Mouse (Mus musculus): ENCODE measurements around the gene Tex22.

Tex22 gene

DNA sequence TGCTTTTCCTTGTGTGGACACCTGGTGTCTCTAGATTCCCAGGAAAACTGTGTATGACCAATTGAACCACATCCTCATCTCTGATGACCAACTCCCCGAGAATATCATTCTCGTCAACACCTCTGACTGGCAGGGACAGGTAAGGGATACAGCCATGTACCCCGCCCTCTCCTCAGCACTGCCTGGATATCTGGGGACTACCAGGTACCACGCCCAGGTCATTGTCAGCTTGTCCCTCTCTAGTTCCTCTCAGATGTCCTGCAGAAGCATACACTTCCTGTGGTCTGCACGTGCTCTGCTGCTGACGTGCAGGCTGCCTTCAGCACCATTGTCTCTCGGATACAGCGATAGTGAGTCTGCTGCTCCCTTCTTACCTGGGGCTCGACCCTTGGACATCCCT lies 12.7 kb upstream of the Tex22 start:
- no peak for DNase-seq

DNA sequence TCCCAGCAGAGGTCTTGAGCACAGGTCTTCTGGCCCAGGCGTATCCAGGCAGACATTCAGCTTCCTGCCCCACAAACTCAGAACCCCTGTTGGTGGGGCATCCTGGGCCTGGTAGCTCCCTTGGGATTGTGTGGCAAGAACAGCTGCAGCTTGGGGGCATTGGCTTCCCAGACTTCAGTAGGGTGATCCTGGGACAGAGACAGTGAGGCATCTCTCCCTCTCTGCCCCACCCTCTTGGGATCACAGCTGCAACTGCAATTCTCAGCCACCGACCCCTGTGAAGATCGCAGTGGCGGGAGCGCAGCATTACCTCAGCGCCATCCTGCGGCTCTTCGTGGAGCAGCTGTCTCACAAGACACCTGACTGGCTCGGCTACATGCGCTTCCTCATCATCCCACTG lies 12.1 kb upstream of the Tex22 start:
- DNase-seq = no peak

DNA sequence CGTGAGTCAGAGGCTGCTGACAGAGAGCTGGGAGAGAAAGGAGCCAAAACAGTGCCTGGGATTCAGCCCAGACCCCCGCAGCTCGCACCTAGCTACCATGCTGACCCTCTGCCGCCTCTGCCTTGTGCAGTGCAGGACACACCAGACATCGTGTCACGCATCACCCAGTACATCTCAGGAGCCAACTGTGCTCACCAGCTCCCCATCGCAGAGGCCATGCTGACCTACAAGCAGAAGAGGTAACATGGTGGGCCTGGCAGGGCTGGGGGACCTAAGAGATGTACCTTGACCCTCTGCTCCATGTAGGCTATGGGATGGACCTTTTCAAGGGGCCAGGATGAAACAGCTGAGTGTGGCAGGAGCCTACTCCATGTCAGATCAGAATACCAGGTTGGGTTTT lies 10.6 kb upstream of the Tex22 start:
- DNase-seq = no peak

DNA sequence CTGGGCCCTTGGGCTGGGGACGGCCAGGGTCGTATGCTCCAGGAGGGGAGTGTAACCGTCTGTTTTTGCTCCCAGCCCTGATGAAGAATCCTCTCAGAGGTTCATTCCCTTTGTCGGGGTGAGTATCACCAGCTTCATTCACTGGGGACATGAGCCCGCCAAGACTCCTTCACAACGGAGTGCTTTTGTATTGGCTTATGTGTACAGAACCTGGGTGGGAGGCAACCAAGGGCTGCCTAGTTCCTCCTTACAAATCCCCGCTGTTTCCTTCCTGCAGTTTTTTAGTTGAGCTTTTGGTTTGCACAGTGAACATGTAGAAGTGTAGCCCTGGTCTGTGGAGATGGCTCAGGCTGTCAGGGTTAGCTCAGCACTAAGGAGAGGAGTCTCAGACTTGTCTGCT lies 6.3 kb upstream of the Tex22 start:
- no peak for DNase-seq

DNA sequence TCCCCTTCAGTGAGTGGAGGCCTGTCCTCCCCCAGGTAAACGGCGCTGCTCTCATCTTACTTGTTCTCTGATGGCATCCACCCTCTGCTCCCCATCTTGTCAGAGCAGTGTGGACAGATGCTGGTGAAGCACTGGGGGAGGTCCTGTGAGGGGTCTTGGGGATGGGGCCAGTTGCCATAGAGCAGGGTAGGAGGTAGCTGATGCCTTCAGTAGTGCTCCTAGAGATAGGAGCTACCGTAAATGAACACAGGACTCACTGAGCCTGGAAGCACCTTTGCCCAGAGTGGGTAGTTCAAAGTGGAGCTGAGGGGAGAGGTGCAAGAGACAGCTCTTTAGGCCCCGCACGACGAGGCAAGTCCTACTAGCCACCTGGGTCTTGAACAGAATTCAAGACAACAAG lies 4.9 kb upstream of the Tex22 start:
- no peak for DNase-seq

DNA sequence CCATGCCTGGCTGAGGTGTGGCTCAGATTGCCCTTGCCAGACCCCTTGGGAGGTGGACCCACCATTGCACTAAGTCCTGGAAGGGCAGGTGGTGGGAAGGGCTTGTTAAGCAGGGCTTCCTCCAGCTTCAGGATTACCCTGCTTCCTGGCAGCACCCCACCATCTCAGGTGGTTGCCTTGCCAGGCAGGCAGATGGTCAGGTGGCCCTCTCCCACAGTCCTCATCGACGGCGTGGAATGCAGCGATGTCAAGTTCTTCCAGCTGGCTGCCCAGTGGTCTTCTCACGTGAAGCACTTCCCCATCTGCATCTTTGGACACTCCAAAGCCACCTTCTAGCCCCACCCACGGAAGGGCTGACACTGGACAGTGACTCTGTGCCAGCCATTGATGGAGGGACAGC lies 3.0 kb upstream of the Tex22 start:
- DNase-seq = no peak

DNA sequence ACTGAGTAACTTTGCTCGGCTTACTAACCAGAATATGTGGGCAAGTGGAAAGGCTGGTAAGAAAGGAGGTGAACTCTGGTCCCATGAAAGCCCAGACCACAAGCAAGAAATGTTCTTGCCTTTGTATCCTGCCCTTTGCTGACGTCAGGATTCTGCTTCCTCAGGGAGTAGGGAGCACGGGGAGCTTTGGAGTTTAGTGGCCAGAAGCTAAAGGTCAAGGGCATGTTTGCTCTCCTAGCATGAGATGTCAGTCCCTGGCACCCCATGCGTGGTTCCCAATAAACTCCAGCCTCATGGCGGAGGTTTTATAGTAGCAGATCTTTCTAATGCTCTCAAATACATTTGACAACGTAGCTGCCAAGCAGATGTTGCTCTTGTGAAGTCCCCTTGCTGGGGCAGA lies 2.5 kb upstream of the Tex22 start:
- no peak for DNase-seq

DNA sequence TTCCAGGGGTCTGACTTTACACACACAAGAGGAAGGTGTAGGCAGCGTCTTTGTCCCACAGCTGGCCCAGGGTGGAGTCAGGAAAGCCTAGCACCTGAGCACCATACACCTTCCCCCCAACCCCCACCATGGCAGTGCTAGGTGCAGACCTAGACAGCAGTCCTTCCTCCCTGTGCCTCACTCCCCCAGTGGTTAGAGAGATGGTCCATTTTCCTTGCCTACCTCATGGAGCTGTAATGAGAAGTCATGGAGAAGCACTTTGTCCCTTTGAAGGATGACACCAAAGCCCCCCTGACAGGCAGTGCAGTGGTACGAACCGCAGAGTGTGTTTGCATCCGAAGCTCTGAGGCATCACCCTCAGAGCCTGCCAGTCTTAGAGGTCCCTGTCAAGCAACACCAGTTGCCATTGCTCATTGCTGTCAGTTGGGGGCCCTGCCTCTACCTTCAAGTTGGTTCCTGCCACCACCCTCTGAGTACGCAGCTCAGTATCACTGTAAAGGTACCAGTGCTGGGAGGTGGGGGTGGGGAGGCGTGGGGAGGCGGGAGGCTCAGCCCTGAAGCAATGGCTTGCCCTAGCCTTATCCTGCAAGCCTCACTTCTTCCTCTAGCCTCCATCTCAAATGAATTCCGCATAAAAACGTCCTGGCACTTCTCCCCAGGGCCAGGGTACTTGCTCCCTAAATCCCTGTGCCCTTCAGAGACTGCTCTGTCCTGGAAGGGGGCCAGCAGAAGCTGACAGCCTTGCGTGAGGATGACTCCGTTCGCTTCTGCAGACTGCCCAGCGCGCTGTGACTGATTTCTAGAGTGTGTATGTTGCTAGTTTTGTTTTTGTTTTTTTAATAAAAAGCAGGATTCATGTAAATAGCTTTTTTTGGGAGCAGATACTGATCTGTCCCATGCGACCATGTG lies 628 bp upstream of the Tex22 start:
- peak; percentile 51 for DNase-seq

DNA sequence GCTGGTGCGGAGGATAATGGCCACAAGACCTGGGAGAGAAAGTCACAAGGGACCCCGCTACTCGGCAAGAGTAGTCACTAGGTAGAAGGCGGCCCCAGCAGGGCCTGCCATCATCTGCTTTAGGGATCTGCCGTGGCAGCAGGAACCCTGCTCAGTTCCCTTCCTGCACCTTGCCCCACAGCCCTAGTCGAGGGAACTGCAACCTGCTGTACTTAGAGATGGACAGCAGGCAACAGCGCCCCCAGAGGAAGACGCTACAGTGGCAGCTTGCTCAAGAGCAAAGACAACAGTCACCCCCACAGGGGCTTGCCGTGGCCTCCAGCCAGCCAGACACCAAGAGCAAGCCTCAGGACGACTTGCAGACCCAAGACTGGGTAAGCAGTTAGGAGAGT lies 757 bp downstream of the Tex22 start:
- peak; percentile 93 for DNase-seq

DNA sequence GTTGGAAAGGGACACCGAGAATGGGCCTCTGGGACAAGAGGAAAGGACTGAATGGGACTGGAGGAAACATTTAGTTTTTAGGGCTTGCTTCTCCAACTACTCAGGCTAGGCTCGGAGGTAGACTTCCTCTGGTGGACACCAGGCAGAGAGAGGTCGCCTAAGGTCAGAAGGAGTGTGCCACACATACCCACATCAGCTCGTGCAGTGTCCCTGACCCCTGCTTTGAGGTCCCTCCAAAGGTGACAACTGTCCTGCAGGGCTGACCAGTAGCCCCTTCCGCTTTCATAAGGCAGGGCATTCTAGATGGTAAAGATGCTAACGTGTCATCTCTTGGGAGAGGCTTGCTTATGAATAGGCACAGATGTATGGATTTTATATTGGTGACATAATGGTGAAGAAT lies 1.2 kb downstream of the Tex22 start:
- no peak for DNase-seq

DNA sequence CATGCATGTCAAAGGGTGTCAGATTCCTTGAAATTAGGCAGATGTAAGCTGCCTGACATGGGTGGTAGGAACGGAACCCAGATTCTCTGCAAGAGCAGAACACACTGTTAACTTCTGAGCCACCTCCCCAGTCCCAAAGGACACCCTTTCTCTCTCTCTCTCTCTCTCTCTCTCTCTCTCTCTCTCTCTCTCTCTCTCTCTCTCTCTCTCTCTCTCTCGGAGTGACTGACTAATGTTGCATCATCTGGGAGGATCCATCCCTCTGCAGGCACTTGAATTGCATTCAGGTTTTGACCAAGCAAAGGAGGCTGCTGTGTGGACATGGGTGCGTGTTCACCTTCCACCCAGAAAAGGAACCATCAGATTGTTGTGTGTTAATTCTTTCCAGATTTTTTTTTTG lies 13.0 kb downstream of the Tex22 start:
- DNase-seq = no peak

DNA sequence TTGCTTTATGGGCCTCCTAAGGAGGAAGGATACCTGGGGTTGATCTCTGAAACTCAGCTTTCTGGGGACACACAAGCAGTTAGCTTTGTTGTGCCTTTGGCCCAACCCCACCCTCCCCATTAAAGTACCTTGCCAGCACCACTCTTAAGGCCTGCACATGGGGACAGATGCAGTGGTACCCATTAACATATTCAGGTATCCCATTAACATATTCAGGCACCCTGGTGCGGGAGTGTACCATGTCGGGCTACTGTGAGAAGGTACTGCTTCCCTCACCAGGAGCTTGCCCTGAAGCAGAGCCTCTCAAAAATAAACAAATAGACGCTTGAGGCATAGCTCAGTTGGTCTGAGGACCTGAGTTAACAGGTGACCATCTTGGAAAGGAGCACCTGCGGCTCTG lies 13.7 kb downstream of the Tex22 start:
- no peak for DNase-seq

DNA sequence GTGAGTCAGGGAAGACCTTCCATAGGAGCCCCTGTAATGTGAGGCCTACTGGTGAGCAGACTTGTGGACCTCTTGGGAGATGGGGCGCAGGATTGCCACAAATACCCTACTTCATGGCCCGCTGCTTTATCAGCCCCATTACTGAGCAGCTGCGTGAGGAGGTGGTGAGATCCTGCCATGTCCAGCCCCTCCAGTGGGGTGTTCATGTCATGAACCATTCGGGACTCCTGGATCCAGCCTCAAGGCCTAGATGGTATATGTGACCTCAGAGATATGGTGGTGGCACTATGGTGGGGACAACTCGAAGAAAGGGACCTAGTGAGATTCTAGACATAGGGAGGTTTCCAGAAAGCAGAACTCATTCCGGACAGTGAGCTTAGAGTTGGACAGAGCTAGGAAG lies 14.8 kb downstream of the Tex22 start:
- no peak for DNase-seq

DNA sequence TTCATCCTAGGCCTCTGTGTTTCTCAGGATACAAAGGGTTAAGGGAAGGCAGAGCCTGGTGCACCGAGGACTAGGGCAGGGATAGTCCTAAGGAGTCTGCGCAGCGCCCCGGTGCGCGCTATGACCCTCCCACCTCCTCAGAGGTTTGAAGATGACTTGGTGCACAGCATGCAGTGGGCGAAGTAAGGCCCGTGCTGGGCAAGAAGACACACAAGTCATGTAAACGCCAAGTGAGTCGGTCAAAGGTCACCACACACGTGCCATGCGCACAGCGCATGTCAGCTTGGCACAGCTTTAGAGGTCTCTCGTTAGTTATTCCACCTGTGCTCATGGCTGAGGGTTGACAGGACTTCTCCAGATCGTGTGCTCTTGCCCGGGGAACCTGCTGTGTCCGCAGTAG lies 15.8 kb downstream of the Tex22 start:
- no peak for DNase-seq

DNA sequence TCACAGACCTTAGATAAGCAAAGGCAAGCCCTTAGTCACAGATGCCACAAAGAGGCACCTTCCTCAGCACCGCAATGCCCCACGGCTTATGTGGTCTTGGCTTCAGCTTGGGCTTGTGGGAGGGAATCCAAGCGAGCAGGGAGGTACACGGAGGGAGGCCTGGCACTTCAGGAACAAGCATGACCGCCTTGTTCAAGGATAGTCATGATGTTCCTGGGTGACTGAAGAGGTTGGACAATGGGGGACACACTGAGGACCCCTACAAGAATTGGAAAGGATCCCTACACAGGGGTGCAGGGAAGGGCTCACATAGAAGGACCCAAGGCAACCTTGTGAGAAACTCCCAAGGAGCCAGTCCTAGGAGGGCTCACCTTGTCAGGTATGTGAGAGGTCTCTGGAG lies 22.7 kb downstream of the Tex22 start:
- no peak for DNase-seq

DNA sequence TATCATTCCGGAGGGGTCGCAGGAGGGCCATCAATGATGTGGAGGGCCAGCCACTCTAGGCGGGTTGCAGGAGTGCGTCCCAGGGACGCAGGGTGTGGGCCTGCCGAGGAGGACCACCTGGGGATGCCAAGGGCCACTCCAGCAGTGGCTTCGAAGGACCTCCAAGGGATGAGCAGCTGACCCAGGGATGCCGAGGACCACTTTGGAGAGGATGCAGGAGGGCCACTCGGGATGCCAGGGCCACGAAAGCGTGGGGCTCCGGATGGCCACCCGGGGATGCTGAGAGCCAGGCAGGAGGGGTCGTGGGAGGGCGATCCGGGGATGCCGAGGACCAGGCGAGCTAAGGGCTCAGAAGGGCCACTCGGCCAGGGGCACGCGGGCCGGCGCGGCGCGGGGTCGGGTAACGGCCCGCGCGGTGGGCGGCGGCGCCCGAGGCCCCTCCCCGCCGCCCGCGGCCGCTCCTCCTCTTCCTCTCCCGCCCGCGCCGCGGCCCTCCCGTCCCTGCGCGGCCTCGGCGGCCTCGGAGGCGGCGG lies 23.5 kb downstream of the Tex22 start, which contains the start of gene Mta1:
TSS of gene Mta1 (plus strand) at position 530 of the 533 bp plus-strand sequence.
- peak; percentile 66 for DNase-seq

DNA sequence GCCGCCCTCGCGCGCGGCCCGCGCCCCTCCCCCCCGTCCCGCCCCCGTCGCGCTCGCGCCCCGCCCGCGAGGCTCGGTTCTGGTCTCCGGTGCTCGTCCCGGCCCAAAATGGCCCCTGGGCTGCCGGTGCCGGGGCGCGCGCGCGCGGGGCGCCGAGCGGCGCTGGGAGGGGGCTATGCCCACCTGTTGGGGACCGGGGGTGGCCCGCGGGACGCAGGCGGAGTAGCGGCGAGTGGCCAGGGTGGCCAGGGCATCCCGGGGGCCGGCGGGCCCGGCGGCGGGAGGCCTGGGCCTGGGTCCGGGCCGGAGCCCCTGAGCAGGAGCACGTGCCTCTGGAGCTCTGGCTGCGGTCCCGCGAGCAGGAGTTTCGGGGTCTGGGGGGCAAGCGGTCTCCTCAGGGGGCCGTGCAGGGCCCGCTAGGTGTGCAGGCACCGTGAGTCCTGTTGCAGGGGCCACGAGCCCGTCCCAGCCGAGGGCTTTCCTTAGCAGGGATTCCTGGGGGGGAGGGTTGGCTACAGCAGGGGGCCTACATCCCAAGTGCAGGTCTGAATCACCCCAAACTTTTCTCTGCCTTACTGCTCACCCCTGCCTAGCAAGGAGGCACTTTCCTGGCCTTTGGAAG lies 24.3 kb downstream of the Tex22 start:
- peak; percentile 36 for DNase-seq

DNA sequence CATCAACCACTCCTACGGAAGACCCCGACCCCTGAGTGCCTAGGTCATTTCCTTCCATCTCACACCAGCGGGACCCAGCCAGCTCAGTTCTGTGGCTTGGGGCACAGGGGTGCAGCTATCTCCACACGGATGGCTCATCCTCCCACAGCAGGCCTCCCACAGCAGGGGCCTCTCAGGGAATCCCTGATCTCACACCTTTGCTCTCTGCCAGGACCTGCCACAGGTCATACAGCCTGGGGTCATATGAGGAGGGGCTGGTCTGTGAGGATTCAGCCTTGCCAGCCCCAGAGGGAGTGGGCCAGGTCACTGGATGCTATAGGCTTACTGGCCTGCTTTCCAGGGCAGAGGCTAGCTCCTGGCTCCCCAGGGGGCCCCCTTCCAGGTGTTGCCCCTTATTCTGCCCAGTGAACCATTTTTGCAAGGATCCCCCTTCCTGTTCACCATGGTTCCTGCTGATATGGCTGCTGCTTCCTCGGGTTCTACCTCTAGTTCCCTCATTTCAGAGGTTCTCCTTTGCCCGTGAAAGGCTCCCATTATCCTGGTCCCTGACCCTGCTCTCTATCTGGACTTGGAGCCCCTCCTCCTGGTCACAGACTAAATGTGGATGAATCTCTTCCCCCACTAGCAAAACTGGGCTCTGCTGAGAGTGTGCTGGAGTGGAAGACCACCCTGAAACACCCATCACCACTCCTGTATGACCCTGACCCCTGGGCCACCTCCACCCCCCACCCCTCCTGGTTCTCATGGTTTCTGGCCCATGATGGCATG lies 25.4 kb downstream of the Tex22 start:
- DNase-seq = no peak

DNA sequence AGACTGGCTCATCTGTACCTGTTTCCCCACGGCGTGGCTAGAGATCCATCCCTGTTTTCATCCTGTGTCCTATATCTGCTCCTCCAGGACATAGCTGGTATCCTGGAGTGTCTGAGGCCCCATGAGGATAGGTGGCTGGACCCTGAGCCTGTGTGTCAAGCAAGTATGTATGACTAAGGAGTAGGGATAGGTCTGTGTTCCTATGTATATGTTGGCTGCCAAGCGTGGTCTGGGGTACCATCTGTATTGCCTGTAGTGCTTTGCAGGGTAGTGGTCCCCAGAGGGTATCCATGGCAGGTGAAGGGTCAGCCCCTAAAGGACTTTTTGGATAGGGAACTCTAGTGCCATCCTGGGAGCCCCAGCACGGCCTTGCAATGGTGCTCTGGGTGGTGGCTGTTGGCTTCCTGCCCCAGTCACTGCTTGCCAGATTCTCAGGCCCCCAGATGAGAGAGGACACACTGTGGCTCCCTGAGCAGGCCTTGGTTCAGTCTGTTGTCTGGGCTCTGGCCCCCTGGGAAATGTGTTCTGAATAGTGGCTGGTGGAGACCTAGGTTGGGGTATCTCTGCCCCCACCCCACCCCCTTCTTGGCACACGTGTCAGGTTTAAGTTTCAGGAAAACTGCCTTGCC lies 26.3 kb downstream of the Tex22 start:
- no peak for DNase-seq

DNA sequence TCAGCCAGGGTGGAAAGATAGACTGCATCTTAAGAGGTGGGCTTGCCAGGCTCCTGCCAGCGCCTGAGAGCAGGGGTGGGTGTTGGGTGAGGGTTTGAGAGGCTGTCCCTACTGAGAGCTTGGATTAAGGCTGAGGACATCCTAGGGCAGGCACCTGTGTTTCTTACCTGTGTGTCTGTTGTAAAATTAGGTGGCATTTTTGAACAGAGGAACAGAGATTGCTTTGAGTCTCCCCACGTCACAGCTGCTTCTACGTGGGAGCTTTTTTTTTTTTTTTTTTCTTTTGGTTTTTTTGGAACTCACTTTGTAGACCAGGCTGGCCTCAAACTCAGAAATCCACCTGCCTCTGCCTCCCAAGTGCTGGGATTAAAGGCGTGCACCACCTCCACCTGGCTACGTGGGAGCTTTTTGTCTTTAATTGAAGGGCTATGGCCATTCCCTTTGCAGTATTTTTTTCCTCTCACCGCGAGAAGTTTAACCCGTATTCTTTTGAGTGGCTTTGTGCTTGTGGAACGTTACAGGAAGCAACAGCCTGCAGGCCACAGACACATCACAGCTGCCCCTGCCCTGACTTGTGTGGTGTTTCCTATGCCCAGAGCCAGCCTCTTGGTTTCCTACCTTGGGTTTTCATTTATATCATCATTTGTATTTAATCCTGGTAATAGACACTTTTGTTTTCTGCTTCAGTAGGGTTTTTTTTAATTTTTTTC lies 27.1 kb downstream of the Tex22 start:
- DNase-seq = peak; percentile 29

DNA sequence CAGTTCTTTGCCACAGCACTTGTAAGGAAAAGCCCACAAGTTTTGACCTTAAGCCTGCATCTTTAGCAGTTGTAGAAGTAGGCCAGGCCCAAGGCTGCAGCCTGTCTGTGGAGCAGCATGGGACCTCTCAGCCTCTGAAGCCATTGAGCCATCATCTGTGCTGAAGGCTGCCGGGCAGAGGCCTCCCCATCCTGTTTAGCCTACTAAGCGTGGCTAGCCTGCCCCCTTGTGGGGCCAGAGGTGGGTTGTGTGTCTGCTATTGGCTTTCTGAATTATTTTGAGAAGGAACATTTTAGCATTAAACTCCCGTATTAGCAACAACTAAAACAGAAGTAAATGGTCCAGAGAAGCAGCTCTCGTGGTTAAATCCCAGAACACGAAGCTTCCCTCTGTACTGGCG lies 28.2 kb downstream of the Tex22 start:
- peak; percentile 79 for DNase-seq

DNA sequence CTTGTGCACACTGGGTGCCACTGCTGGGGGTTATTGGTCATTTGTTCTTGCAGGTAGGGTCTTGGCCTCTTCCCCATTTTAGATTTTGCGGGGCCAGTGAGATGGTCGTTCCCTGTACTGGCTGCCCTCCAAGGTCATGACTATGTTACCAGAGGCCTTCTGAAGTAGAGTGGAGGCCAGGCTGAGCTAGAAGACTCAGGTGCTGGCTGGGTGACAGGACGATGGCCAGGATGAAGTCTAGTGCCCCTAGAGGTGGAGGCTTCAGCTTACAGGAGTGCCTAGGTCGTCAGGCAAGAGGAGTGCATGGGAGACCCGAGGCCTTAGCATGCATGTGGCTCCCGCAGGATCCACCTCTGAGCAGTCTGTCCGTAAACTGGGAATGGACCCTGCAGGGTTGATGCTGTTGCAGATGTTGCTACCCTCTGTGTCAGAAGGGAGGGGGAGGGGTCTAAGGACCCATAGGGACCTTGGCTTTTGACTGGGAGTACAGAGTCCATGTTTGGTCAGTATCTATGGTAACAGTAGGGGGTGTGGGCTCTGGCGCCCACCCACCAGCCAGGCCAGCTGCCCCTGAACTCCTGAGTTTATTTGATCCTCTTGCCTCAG lies 29.6 kb downstream of the Tex22 start:
- DNase-seq = peak; percentile 32
